8 mouse cellular contexts compared by ENCODE assay signal in genomic region chr8:121934506-121934905, GRCm38 (mm10). TPM values are rescaled to one million over a fixed set of nuclear protein-coding genes. Genes with fewer than 3 reads are reported as not detected.
DNase-seq lines count a peak whose midpoint lies in the region; ATAC-seq lines count a peak whose summit lies in the region.

No protein-coding gene starts in this region.

- ATAC-seq in erythroblast, adult 5-6 weeks (replicated peaks; ENCODE audit: low FRiP score, poor library complexity, severe bottlenecking): 0 out of 2 replicates have a peak, but pooled peaks have one; percentile 46

- DNase-seq in cerebellum, adult 9-10 months: peak; percentile 50
- DNase-seq in cerebellum, adult 11 months: no peak
- peak; percentile 22 to 32 for DNase-seq in spleen, postnatal 36 days (ENCODE audit: low spot score in 2 of 2)
- DNase-seq in spleen, adult 12 weeks (ENCODE audit: low spot score): no peak
- DNase-seq in kidney, postnatal 36 days: peak; percentile 53 to 65
- peak; percentile 28 for DNase-seq in naive thymus-derived CD4-positive, alpha-beta T cell, adult 2 months (ENCODE audit: low read depth)
- no peak for DNase-seq in right cerebral cortex, postnatal 36 days (ENCODE audit: low spot score in 2 of 2)

RNA-seq across cellular contexts. Expression of gene Car5a, which starts 10.2 kb away (rescaled TPM):
- total RNA-seq in erythroblast, adult 5-6 weeks (2015; ENCODE audit: low replicate concordance): not detected in 2 replicates
- not detected in 2 replicates for total RNA-seq in erythroblast, adult 5-6 weeks (2017; ENCODE audit: low replicate concordance)

RNA-seq across cellular contexts. Expression of gene Banp, which starts 15.0 kb away (rescaled TPM):
- 6.1 and 25.0 TPM in 2 replicates for total RNA-seq in erythroblast, adult 5-6 weeks (2015; ENCODE audit: low replicate concordance)
- total RNA-seq in erythroblast, adult 5-6 weeks (2017; ENCODE audit: low replicate concordance): 20.4 and 45.8 TPM in 2 replicates

RNA-seq across cellular contexts. Expression of gene Slc7a5, which starts 27.0 kb away (rescaled TPM):
- 137 and 171 TPM in 2 replicates for total RNA-seq in erythroblast, adult 5-6 weeks (2015; ENCODE audit: low replicate concordance)
- total RNA-seq in erythroblast, adult 5-6 weeks (2017; ENCODE audit: low replicate concordance): 151 and 182 TPM in 2 replicates

Comparison
In these comparisons a context has a peak if more than half of its experiments do, and no peak if none do; other contexts are left out.
1. DNase-seq: peak in cerebellum, adult 9-10 months (single experiment), spleen, postnatal 36 days (2 of 2), kidney, postnatal 36 days (2 of 2) and naive thymus-derived CD4-positive, alpha-beta T cell, adult 2 months (single experiment); none in cerebellum, adult 11 months (single experiment), spleen, adult 12 weeks (single experiment) and right cerebral cortex, postnatal 36 days (0 of 2).